Mouse (Mus musculus) cerebellum, postnatal 14 days (tissue): ENCODE results near the gene Zfand2b.

ENCODE experiments used
- DNase-seq, 2 experiments: peaks; one replicate each; pipeline ENCODE4 v3.0.0; 2021; ENCODE audit warnings: mixed read lengths in 2 of 2

The Zfand2b gene

DNA sequence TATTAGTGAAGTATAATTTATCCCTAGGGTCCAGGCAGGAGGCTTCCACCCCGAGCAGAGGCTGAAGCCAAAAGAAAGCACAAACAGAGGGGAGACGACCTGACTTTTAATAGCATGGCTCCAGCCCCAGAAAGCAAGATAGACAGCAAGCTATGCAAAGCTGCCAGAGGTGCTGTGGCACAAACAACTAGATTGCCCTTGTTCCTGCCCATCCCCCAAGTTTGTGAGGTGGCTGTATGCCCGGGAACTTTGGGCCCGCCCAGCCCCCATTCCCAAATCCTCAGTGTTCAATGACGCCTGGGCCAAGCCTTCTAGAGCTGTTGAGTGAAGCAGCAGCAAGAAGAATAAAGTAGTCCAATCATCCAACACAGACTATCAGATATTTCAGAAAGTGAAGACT is 46.4 kb downstream of the Zfand2b start:
- DNase-seq = peak; percentile 50 to 53

GRCm38 (mm10) chr1:75215785-75216184 is 47.3 kb downstream of the Zfand2b start:
- peak in 1 of 2 experiments; percentile 44 for DNase-seq

DNA sequence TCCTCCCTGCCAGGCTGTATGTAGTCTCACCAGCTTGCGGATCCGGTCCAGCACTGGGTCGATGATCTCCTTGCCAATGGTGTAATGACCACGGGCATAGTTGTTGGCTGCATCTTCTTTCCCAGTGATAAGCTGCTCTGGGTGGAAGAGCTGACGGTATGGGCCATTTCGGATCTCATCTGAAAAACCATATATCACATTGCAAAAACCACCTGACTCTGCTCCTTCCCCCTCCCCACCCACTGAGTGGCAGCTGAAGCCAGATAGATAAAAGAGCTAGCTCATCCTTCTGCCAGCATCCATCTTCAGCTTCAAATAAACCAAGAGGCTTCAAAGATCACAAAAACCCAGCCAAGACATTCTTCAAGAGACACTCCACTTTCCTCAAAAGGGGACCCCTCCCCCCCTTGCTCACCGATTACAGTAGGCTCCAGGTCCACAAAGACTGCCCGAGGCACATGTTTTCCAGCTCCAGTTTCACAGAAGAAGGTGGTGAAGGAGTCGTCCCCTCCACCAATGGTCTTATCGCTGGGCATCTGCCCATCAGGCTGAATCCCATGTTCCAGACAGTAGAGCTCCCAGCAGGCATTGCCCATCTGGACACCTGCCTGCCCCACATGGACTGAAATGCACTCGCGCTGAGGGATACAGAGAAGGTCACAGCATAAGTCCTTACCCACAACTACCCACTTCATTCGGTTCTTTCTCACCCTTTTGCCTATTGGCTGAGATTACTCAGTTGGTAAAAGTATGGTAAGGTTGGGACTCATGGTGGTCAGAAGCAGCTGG is 48.5 kb downstream of the Zfand2b start:
- peak; percentile 58 to 62 for DNase-seq

GRCm38 (mm10) chr1:75217893-75218226 is 49.4 kb downstream of the Zfand2b start:
- DNase-seq = no peak

GRCm38 (mm10) chr1:75218227-75219001 is 50.0 kb downstream of the Zfand2b start:
- peak; percentile 93 for DNase-seq

DNA sequence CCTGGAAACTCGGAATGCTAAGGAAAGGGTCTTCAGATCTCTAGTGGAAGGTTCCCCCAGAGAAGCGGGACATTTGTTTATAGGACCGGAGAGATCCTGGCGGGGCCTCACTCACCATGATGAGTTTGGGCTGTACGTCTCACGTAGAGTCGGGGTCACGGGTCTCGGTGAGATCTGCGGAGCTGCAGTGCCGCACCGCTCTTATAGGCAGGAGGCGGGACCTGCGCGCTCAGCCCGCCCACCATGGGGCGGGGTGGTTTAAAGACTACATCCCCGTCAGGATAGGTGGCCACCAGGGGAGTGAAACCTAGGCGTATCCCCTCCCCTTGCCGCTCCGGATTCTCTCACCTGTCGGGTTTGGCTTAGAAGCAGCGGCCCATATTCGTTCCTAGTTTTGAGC is 50.6 kb downstream of the Zfand2b start:
- DNase-seq = peak; percentile 97

- peak in 1 of 2 experiments; percentile 80 for DNase-seq
These were observed 51.1 kb downstream of the Zfand2b start, which contains the start of gene Tuba4a for GRCm38 (mm10) chr1:75219531-75219930. Gene Tuba4a, minus strand, starts transcription at chr1:75219865.
